Mouse (Mus musculus) midbrain, postnatal 0 days (tissue): ENCODE data around the gene Slc16a1. TPM values are rescaled to one million over a fixed set of nuclear protein-coding genes. Genes with fewer than 3 reads are reported as not detected.
"Not testable (repeated sequence)": the region's sequence is repeated elsewhere in the genome, so short reads cannot be mapped to it uniquely, and the experiment has no call there.

Experiments used
- ATAC-seq: fragments of 200-750 bp; cut with Nextera tagmentation; 2 replicates; pipeline ENCODE4 v1.8.0; 2017; ENCODE audit warnings: moderate number of reproducible peaks, mild to moderate bottlenecking, moderate TSS enrichment, moderate library complexity; ENCODE audit not compliant: low FRiP score
- DNase-seq: peaks from one replicate; pipeline ENCODE4 v3.0.0-alpha.2; 2015; ENCODE audit warnings: low spot score
- H3K27ac ChIP-seq: fragments of 300-500 bp; sonication (generic); 2 replicates; pipeline ENCODE4 v1.5.1; 2014; ENCODE audit warnings: low read depth, mild to moderate bottlenecking, low read length, mixed read lengths
- H3K27me3 ChIP-seq: fragments of 300-500 bp; sonication (generic); 2 replicates; pipeline ENCODE4 v1.6.1; 2014; ENCODE audit warnings: low read length, control low read depth, mixed read lengths; ENCODE audit not compliant: insufficient read depth
- H3K36me3 ChIP-seq: fragments of 300-500 bp; sonication (generic); 2 replicates; pipeline ENCODE4 v1.6.1; 2014; ENCODE audit warnings: low read length, control low read depth, mixed read lengths; ENCODE audit not compliant: insufficient read depth
- H3K4me1 ChIP-seq: fragments of 300-500 bp; sonication (generic); 2 replicates; pipeline ENCODE4 v1.6.1; 2014; ENCODE audit warnings: mild to moderate bottlenecking, control low read depth, antibody characterized with exemption, low read length, mixed read lengths; ENCODE audit not compliant: insufficient read depth
- H3K4me2 ChIP-seq: fragments of 300-500 bp; sonication (generic); 2 replicates; pipeline ENCODE4 v1.6.1; 2014; ENCODE audit warnings: low read depth, mild to moderate bottlenecking, low read length, mixed read lengths; ENCODE audit not compliant: poor library complexity, severe bottlenecking
- H3K4me3 ChIP-seq: fragments of 300-500 bp; sonication (generic); 2 replicates; pipeline ENCODE4 v1.5.1; 2014; ENCODE audit warnings: low read depth, mild to moderate bottlenecking, low read length, moderate library complexity
- H3K9ac ChIP-seq: fragments of 300-500 bp; sonication (generic); replicated peaks from 2 replicates; pipeline ENCODE4 v1.6.1; 2014; ENCODE audit warnings: mild to moderate bottlenecking, low read length, moderate library complexity, mixed read lengths; ENCODE audit not compliant: poor library complexity, severe bottlenecking
- H3K9me3 ChIP-seq: fragments of 300-500 bp; sonication (generic); 2 replicates; pipeline ENCODE4 v1.6.1; 2016; ENCODE audit warnings: low read length, control low read depth
- CTCF ChIP-seq: IDR thresholded peaks from 2 replicates; pipeline ENCODE4 v1.5.1; 2016; ENCODE audit warnings: antibody characterized with exemption, mild to moderate bottlenecking
- WGBS: fragments of 180-500 bp; shearing (Covaris S2); extraction: QIAGEN DNeasy Blood & Tissue Kit; methylation state at CpG from one replicate; pipeline ENCODE4 v1.1.7; 2014; 5-methylcytosine and 5-hydroxymethylcytosine counted together
- polyA plus RNA-seq: library from polyadenylated mRNA; unstranded; fragments of >200 nt; fragmentation: Nextera tagmentation; extraction: Ambion mirVana; gene quantifications from 2 replicates; pipeline ENCODE4 v1.2.1, GENCODE M21; 2015
- total RNA-seq: library from RNA; depleted of rRNA; stranded (reverse); fragments of >200 nt; gene quantifications from 2 replicates; pipeline ENCODE4 v1.2.3, GENCODE M21; 2014

The Slc16a1 gene
- total and polyA plus RNA-seq, 2 experiments from 2014 or later: 19.1 to 36.6 TPM

DNA sequence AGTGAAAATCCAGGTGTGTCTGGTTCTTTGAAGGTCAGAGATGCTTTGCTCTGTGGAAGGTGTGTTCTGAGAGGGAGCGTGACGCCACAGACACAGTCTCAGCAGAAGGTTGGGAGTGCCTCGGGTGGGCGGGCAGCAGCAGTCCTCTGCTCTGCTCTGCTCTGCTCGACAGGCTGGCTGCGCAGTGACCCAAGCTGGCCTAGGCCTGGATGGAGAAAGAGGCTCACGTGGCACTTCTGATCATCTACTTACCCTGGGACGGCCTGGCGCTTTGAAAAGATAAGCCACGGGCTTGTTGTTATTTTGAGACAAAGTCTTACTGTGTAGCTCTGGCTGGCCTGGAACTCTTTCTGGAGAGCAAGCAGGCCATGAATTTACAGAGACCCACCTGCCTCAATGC, 29.0 kb downstream of the Slc16a1 start:
- 66% methylated on average over 10 of the region's 10 CpGs for WGBS
- TF ChIP-seq CTCF: no peak
- Histone ChIP-seq H3K4me1 (no peaks in the 10 kb centered on the region), H3K4me2 (no peak overlapping the region), H3K4me3 (no peak overlapping the region), H3K9ac (no peak overlapping the region), H3K9me3 (no peaks in the 10 kb centered on the region), H3K27ac (no peak overlapping the region), H3K27me3 (no peaks in the 10 kb centered on the region), H3K36me3 (no peaks in the 10 kb centered on the region)
- no peak for DNase-seq
- no peak for ATAC-seq

DNA sequence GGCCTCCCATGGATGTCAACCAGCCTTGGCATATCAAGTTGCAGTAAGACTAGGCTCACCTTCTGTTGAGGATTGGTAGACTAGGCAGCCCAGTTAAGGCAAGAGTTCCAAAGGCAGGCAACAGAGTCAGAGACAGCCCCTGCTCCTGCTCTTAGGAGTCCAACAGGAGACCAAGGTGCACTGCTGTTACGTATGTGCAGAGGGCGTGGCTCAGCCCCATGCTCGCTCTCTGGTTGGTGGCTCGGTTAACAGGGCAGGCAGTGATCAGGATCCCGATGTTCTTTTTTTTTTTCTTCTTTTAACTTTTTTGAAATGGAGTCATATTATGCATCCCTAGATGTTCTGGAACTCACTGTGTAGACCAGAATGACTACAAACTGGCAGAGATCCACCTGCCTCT, 30.5 kb downstream of the Slc16a1 start:
- DNase-seq (no peak), ATAC-seq (no peak)
- TF ChIP-seq CTCF: no peak
- Histone ChIP-seq H3K4me2 (no peak overlapping the region), H3K4me1 (no peaks in the 10 kb centered on the region), H3K4me3 (no peak overlapping the region), H3K27ac (no peak overlapping the region), H3K27me3 (no peaks in the 10 kb centered on the region), H3K9me3 (no peaks in the 10 kb centered on the region), H3K36me3 (no peaks in the 10 kb centered on the region), H3K9ac (no peak overlapping the region)
- WGBS: 90% methylated on average over 5 of the region's 5 CpGs

DNA sequence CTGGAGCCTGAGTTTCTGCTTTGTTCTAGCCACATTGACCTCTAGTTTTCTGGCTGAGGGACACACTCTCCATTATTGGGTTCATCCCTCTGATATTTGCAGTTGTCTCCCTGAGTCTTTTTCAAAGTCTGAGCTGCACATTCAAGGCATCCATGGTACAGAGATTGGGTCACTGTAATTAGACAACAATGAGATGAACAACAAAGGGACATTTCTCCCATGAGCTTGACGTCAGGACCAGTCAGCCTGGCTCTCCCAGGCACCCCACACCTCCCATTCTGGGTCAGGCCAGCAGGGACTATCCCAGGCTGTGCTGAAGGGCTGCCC, 31.4 kb downstream of the Slc16a1 start:
- no peak for TF ChIP-seq CTCF
- no peaks in the 10 kb centered on the region for H3K27me3 ChIP-seq
- no peak overlapping the region for H3K4me2 ChIP-seq
- no peaks in the 10 kb centered on the region for H3K36me3 ChIP-seq
- H3K4me1 ChIP-seq: 0 out of 2 replicates have a peak, but pooled peaks cover 7% of the 10 kb centered on the region
- DNase-seq (no peak), ATAC-seq (peak; percentile 22; the same call in 1 of the 2 replicates)
- no peaks in the 10 kb centered on the region for H3K9me3 ChIP-seq
- 33% methylated on average over 1 of the region's 1 CpGs for WGBS
- no peak overlapping the region for H3K9ac ChIP-seq
- H3K27ac ChIP-seq: no peak overlapping the region
- no peak overlapping the region for H3K4me3 ChIP-seq

DNA sequence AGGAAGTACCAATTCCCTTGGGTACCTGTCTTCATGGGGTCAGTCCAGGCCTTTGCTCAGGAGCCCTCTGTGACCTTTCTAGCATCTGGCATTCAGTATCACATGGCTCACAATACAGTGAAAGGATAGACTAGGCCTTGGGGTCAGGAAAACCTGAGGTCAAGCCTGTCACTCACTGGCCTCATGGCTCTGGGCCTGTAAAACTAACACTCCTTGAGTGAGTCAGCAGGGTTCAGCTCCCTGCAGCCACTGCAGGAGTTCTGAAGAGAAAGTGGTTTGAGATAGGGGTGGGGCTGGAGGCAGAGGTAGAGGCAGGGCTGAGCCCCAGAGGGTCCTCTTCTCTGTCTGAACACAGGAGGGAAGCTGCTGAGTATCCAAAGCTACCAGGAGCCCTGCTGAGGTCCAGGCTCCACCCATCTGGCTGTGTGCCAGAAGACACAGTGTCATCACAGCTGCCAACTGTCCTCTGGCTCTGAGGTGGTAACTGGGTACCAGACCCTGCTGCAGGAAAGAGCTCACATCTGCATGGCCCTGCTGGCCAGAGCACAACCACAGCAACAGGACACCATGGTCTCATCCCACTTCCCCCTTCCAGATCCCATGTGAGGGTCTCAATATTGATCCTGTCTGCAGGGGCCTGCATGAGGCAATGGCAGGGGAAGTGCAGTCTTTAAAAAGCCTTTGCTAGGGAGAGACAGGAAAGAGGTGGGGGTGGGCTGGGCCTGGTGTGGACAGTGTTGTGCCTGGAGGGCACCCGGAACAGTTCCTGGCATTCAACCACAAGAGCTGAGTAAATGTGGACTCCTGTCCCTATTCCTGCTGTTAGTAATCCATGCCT, 31.9 kb downstream of the Slc16a1 start:
- H3K9me3 ChIP-seq, H3K9ac ChIP-seq, H3K4me2 ChIP-seq, H3K36me3 ChIP-seq, DNase-seq, H3K4me3 ChIP-seq, H3K27ac ChIP-seq, H3K27me3 ChIP-seq: not testable (repeated sequence)
- 0 out of 2 replicates have a peak, but pooled peaks cover 10% of the 10 kb centered on the region for H3K4me1 ChIP-seq
- WGBS: 50% methylated on average over 1 of the region's 1 CpGs
- ATAC-seq: peak; percentile 48

DNA sequence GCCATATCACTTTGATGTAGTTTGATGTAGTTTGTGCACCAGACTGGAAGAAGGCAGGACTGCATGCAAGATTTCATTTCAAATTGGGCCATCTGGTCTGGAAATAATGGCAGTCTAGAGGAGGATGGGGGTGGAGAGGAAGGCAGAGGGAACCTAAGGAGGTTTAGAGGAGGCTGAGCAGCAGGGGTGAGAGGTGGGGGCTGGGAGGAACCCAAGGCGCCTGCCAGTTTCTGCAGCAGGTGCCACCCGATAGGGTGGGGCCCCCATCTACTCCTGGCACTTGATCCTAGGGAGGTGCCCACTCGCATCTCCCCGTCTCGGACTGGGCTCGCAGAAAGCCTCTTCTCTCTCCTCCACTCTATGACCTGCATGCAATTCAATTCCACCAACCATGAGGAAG, 33.1 kb downstream of the Slc16a1 start:
- WGBS: 89% methylated on average over 6 of the region's 6 CpGs
- H3K27me3 ChIP-seq: no peaks in the 10 kb centered on the region
- no peaks in the 10 kb centered on the region for H3K36me3 ChIP-seq
- no peak overlapping the region for H3K4me2 ChIP-seq
- H3K9ac ChIP-seq: no peak overlapping the region
- no peaks in the 10 kb centered on the region for H3K9me3 ChIP-seq
- TF ChIP-seq CTCF: no peak
- DNase-seq (peak; percentile 23), ATAC-seq (no peak)
- H3K4me3 ChIP-seq: no peak overlapping the region
- H3K27ac ChIP-seq: no peak overlapping the region
- H3K4me1 ChIP-seq: 0 out of 2 replicates have a peak, but pooled peaks cover 10% of the 10 kb centered on the region

DNA sequence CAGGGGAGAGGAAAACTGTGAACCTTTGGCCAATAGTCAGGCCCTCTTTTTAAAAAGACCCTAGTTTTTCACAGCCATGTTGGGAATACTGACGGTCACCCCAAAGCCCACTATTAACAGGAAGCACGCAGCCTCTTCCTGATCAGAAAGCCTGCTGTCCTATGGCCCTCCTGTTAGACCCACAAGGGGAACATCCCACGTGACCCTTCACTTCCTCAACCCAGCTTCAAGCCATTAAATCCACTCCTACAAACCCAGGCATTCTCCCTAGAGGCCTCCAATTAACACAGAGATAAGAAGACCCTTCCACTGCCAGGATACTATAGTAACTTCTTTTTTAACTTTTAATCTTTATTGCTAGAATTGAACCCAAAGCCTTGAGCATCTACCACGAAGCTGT, 33.6 kb downstream of the Slc16a1 start:
- DNase-seq (no peak), ATAC-seq (no peak)
- Histone ChIP-seq H3K4me1 (0 out of 2 replicates have a peak, but pooled peaks cover 10% of the 10 kb centered on the region), H3K4me3 (no peak overlapping the region), H3K27me3 (no peaks in the 10 kb centered on the region), H3K27ac (no peak overlapping the region), H3K9ac (no peak overlapping the region), H3K36me3 (no peaks in the 10 kb centered on the region), H3K9me3 (no peaks in the 10 kb centered on the region), H3K4me2 (no peak overlapping the region)
- TF ChIP-seq CTCF: no peak
- WGBS: 70% methylated on average over 4 of the region's 4 CpGs
